Mouse (Mus musculus) neural tube, embryonic 15.5 days (tissue): ENCODE measurements around the gene Hoxb5. TPM values are rescaled to one million over a fixed set of nuclear protein-coding genes. Genes with fewer than 3 reads are reported as not detected.

ENCODE experiments used
- ATAC-seq: fragments of 200-750 bp; cut with Nextera tagmentation; 2 replicates; pipeline ENCODE4 v1.8.0; 2017; ENCODE audit warnings: mild to moderate bottlenecking, moderate TSS enrichment, moderate library complexity; ENCODE audit not compliant: low FRiP score
- H3K27ac ChIP-seq: fragments of 300-500 bp; sonication (generic); replicated peaks from 2 replicates; pipeline ENCODE4 v1.5.1; 2015; ENCODE audit warnings: mild to moderate bottlenecking, inconsistent platforms
- H3K27me3 ChIP-seq: fragments of 300-500 bp; sonication (generic); replicated peaks from 2 replicates; pipeline ENCODE4 v1.6.1; 2015; ENCODE audit warnings: inconsistent platforms
- H3K36me3 ChIP-seq: fragments of 300-500 bp; sonication (generic); 2 replicates; pipeline ENCODE4 v1.6.1; 2015; ENCODE audit warnings: inconsistent platforms
- H3K4me1 ChIP-seq: fragments of 300-500 bp; sonication (generic); 2 replicates; pipeline ENCODE4 v1.6.1; 2015; ENCODE audit warnings: inconsistent platforms
- H3K4me2 ChIP-seq: fragments of 300-500 bp; sonication (generic); 2 replicates; pipeline ENCODE4 v1.6.1; 2015; ENCODE audit warnings: inconsistent platforms, mild to moderate bottlenecking, moderate library complexity
- H3K4me3 ChIP-seq: fragments of 300-500 bp; sonication (generic); replicated peaks from 2 replicates; pipeline ENCODE4 v1.5.1; 2015; ENCODE audit warnings: mild to moderate bottlenecking, inconsistent platforms
- H3K9ac ChIP-seq: fragments of 300-500 bp; sonication (generic); replicated peaks from 2 replicates; pipeline ENCODE4 v1.6.1; 2015; ENCODE audit warnings: mild to moderate bottlenecking, inconsistent platforms
- H3K9me3 ChIP-seq: fragments of 300-500 bp; sonication (generic); replicated peaks from 2 replicates; pipeline ENCODE4 v1.6.1; 2016; ENCODE audit warnings: inconsistent platforms
- WGBS: fragments of 180-500 bp; shearing (Covaris S2); methylation state at CpG from one replicate; pipeline ENCODE4 v1.1.7; 2015; ENCODE audit warnings: mixed read lengths; 5-methylcytosine and 5-hydroxymethylcytosine counted together
- polyA plus RNA-seq: library from polyadenylated mRNA; unstranded; fragments of >200 nt; fragmentation: Nextera tagmentation; extraction: Ambion mirVana; gene quantifications from 2 replicates; pipeline ENCODE4 v1.2.1, GENCODE M21; 2015

The Hoxb5 gene
- polyA plus RNA-seq, 1 experiment from 2014 or later, result 106 TPM

DNA sequence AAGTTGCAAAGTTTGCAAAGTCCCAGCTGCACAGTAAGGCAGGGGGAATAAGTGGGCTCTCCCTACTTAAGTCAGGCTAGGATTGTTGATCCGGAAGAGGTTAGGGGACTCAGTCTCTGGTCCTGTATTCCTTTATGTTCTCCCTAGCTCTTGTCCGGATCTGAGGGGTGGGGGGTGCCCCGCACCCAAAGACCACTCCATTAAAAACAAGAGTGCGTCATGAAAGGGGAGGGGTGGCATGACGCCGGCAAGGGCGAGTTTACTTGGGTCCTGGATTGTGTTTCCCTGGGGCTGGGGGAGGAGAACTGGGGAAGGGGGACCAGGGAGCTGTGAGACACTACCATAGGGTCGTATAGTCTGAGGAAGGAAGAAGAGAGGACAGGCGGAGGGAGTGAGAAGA, 3.4 kb upstream of the Hoxb5 start:
- under 1% methylated on average over 9 of the region's 9 CpGs for WGBS
- Histone ChIP-seq H3K36me3 (no peaks in the 10 kb centered on the region), H3K27me3 (no peaks in the 10 kb centered on the region), H3K27ac (peak overlapping the region; percentile 99), H3K4me3 (peak overlapping the region; percentile 60), H3K9ac (peak overlapping the region; percentile 83), H3K4me2 (peak overlapping the region; percentile 87), H3K9me3 (no peaks in the 10 kb centered on the region), H3K4me1 (peaks cover 62% of the 10 kb centered on the region)
- ATAC-seq, result no peak

DNA sequence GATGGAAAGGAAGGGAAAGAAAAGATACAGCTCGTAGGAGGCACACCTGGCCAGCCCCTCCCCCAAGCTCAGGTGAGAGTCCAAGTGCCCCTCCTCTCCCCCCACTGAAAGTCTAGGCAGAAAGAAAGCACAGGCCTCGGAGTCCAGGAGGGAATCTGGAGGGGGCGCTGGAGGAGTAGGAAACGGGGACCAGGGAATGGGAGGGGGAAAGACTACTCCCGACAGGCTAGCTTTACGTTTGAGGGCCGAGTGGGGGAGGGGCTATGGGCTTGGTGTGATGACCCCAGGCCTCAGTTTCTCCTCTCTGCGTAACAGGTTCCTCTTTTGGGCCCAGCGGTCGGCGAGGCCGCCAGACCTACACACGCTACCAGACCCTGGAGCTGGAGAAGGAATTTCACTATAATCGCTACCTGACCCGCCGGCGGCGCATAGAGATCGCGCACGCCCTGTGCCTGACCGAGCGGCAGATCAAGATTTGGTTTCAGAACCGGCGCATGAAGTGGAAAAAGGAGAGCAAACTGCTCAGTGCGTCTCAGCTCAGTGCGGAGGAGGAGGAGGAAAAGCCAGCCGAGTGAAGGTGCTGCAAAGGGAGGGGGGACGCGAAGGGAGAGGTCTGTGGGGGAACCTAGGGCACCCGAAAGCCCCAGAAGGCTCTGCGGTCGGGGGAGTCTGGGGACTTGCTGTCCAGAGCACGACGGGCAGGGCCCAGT, 2.6 kb upstream of the Hoxb5 start:
- Histone ChIP-seq H3K4me2 (peak overlapping the region; percentile 87), H3K27me3 (no peaks in the 10 kb centered on the region), H3K9ac (peak overlapping the region; percentile 83), H3K27ac (peak overlapping the region; percentile 99), H3K9me3 (no peaks in the 10 kb centered on the region), H3K36me3 (no peaks in the 10 kb centered on the region), H3K4me1 (peaks cover 67% of the 10 kb centered on the region), H3K4me3 (peak overlapping the region; percentile 60)
- ATAC-seq, result no peak
- 3% methylated on average over 35 of the region's 35 CpGs for WGBS

DNA sequence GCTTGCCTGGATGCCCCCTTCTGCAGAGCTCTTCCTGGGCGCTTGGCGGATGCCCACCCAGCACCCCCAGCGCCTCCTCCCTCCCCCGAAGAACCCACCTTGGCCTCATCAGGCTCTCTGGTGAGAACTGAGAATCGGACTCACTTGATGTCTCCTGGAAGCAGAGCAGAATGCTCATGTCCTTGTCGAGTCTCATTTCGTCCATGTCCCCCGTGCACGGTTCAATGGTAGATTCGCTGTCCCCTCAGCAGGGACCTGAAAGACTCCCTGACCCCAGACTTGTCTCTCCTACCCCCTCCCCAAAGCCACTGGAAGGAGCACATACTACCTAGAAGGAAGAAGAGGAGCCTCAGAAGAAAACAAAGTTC, 2.1 kb upstream of the Hoxb5 start:
- H3K4me2 ChIP-seq, result peak overlapping the region; percentile 87
- no peaks in the 10 kb centered on the region for H3K27me3 ChIP-seq
- peaks cover 69% of the 10 kb centered on the region for H3K4me1 ChIP-seq
- no peaks in the 10 kb centered on the region for H3K9me3 ChIP-seq
- WGBS, result 4% methylated on average over 10 of the region's 10 CpGs
- no peaks in the 10 kb centered on the region for H3K36me3 ChIP-seq
- peak overlapping the region; percentile 60 for H3K4me3 ChIP-seq
- ATAC-seq, result no peak
- peak overlapping the region; percentile 99 for H3K27ac ChIP-seq
- peak overlapping the region; percentile 83 for H3K9ac ChIP-seq

DNA sequence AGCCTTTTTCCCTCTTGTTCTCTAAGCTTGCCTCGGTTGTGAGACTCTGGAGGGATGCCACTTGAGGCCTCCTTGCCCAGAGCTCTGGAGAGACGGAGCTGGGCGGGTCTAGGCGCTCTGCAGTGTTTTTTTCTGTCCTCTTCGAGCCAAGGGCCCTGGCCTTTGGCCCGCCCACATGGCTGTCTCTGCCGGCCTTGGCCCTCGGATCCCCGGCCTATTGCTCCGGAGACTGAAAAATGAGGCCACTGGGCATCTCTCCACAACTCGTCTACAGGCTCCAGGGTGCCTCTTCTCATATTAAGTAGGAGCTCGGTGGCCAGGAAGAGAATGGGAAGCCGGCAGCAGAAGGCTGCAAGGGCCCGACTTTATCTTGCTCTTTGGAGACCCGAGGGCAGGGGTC, 1.3 kb upstream of the Hoxb5 start:
- peak overlapping the region; percentile 99 for H3K27ac ChIP-seq
- no peaks in the 10 kb centered on the region for H3K36me3 ChIP-seq
- H3K9me3 ChIP-seq, result no peaks in the 10 kb centered on the region
- peak overlapping the region; percentile 83 for H3K9ac ChIP-seq
- no peaks in the 10 kb centered on the region for H3K27me3 ChIP-seq
- H3K4me1 ChIP-seq, result peaks cover 70% of the 10 kb centered on the region
- ATAC-seq, result peak; percentile 12; the same call in 1 of the 2 replicates
- H3K4me3 ChIP-seq, result peak overlapping the region; percentile 60
- WGBS, result 4% methylated on average over 15 of the region's 15 CpGs
- H3K4me2 ChIP-seq, result peak overlapping the region; percentile 87

DNA sequence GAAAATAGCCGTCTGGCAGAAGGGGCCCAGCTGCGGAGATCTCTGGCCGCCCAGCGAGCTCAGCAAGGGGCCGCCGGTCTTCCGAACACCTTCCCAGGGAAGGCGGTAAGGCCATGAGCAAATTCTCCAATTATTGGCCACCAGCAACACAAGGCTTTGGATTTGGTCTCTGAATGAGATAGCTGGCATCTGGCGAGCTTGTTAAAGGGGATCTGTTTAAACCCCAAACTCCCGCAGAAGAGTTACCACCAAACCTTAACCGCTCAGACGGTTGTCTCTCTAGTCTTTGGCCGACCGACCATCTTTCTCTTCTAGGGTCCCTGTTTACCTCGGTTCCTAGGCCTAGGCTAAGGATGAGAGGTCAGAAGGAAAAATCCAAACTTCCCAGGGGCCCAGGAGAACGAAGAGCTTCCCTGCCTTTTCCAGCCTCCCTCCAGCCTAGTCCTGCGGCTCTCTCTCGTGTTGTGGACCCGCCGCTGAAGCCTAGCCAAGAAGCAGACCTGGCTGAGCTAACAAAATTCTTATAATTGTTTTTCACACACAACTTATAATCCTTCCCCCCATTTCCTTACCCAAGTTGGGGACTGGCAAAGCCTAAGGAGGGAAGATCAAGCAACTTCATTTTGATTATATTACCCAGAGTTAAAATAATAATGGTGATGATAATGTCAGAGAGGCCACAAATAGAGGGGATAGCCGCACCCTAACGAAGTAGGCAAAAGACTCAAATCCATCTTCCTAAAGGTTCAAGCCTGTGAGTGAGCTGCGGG, 570 bp upstream of the Hoxb5 start:
- Histone ChIP-seq H3K4me2 (peak overlapping the region; percentile 87), H3K27me3 (no peaks in the 10 kb centered on the region), H3K9me3 (no peaks in the 10 kb centered on the region), H3K9ac (peak overlapping the region; percentile 83), H3K27ac (peak overlapping the region; percentile 99), H3K4me1 (peaks cover 70% of the 10 kb centered on the region), H3K36me3 (no peaks in the 10 kb centered on the region), H3K4me3 (peak overlapping the region; percentile 60)
- 6% methylated on average over 23 of the region's 23 CpGs for WGBS
- ATAC-seq, result no peak

DNA sequence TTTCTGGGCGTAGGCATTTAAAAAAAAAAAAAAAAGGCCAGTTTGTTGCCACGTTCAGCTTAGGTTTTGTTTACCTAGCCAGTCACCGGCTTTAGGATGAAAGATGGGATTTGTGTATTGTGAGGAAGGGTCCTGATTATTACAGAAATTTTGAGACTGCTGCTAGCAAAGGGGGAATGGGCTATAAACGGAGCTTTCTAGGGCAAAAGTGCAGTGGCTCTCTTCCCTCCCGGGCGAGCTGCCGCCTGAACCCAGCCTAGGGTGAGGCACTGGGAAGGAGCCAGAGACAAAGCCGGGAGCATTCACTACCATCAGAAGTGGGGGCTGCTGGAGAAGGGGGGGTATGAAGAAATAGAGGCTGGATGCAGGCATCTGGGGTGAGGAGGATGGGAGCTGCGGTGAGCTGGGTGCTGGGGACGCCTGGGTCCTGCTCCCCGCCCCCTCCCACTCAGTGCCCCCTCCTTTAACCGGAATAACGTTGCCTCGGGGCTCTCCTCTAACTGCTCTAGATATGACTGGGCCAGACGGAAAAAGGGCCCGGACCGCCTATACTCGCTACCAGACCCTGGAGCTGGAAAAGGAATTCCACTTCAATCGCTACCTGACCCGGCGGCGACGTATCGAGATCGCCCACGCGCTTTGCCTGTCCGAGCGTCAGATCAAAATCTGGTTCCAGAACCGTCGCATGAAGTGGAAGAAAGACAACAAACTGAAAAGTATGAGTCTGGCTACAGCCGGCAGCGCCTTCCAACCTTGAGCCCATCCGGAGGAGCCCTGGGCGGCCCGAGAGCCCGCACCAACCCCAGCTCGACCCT, 1.5 kb downstream of the Hoxb5 start:
- H3K9ac ChIP-seq, result peak overlapping the region; percentile 83
- H3K4me3 ChIP-seq, result peak overlapping the region; percentile 60
- peaks cover 83% of the 10 kb centered on the region for H3K4me1 ChIP-seq
- H3K27me3 ChIP-seq, result no peaks in the 10 kb centered on the region
- peak overlapping the region; percentile 99 for H3K27ac ChIP-seq
- peak overlapping the region; percentile 87 for H3K4me2 ChIP-seq
- no peaks in the 10 kb centered on the region for H3K36me3 ChIP-seq
- H3K9me3 ChIP-seq, result no peaks in the 10 kb centered on the region
- WGBS, result 2% methylated on average over 38 of the region's 38 CpGs
- ATAC-seq, result no peak

DNA sequence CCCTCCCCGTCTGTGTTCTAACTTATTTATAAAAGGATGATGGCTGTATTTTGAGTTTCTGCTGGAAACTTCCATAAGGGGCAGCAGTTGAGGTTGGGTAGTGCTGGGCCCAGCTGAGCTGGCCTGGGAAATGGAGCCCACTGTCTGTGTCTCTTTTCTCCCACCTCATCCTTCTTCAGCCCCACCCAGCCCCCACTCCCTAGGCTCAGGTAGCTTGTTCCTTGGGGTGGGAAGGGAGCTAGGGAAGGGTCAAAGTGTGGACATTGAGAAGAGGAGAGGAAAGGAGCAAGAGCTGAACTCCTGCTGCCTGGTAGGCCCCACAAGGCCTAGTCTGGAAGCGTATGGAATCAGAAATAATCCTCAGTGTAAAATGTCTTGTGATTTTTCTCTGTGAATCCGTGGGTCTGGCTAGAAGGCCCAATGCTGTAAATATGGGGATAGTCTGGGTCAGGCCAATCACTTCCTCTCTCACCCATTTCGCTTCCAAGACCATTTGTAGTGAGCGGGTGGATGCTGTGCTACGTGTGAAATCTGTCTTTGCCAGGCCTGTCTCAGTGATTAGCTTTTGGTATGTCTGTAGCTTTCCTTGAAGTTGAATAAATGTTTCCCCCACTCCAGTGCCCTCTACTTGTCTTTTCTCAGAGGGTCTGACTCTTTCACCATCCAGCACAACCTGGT, 2.5 kb downstream of the Hoxb5 start:
- peak overlapping the region; percentile 60 for H3K4me3 ChIP-seq
- peaks cover 89% of the 10 kb centered on the region for H3K4me1 ChIP-seq
- peak overlapping the region; percentile 87 for H3K4me2 ChIP-seq
- no peaks in the 10 kb centered on the region for H3K36me3 ChIP-seq
- WGBS, result 13% methylated on average over 6 of the region's 6 CpGs
- no peaks in the 10 kb centered on the region for H3K27me3 ChIP-seq
- H3K9ac ChIP-seq, result peak overlapping the region; percentile 83
- H3K27ac ChIP-seq, result peak overlapping the region; percentile 99
- no peak for ATAC-seq
- no peaks in the 10 kb centered on the region for H3K9me3 ChIP-seq

DNA sequence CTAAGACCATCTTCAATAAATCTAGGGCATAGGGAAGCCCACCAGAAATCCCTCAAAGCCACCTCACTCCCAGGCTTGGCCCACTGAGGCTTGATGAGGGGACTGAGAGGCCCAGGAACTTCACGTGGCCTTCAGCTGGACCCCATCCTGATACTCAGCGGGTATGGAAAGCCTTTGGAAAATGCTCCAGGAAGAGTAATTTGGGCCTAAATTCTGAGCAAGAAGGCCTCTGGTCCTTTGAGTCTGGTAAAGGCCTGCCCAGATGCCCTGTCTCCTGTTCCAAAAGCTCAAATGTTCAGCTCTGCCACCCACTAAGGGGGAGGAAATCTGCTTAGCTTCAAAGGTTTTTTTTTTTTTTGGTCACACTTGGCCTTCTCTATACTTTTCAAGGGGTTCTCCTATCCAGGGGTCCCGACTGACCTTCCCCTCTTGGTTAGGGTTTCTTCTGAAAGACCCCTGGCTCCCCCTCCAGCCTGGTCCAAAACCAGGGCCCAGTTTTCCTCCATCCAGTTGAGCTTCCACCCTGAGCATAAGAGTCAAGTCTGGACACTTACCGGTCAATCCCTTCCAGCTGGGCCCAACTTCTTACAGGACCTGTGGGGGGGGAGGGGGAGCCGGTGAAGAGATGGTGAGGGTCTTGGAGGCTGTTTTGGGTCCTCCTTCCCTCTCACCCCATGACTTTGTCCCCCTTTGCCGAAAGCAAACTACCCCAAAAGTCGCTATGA, 3.2 kb downstream of the Hoxb5 start:
- no peak for ATAC-seq
- H3K4me1 ChIP-seq, result peaks cover 91% of the 10 kb centered on the region
- peak overlapping the region; percentile 60 for H3K4me3 ChIP-seq
- H3K9me3 ChIP-seq, result no peaks in the 10 kb centered on the region
- H3K27me3 ChIP-seq, result no peaks in the 10 kb centered on the region
- H3K36me3 ChIP-seq, result no peaks in the 10 kb centered on the region
- peak overlapping the region; percentile 99 for H3K27ac ChIP-seq
- WGBS, result 7% methylated on average over 7 of the region's 7 CpGs
- peak overlapping the region; percentile 83 for H3K9ac ChIP-seq
- H3K4me2 ChIP-seq, result peak overlapping the region; percentile 87

DNA sequence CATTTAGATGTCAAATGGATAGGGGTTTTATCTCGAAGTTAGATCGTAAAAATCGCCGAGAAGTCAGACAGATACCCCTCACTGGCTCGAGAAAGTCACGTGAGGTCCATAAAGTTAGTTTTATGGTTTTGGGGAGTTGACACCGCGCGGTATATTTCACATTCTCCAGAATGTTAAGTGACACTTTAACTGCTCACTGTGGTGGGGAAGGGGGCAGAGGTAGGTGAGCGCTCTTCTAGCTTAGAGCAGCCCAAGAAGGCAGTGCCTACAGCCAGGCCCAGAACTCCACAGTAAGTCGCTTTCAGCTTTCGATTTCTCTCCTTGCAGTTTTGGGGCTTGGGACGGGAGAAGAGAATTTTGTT, 3.8 kb downstream of the Hoxb5 start:
- H3K4me2 ChIP-seq, result peak overlapping the region; percentile 87
- WGBS, result 6% methylated on average over 13 of the region's 13 CpGs
- H3K4me3 ChIP-seq, result peak overlapping the region; percentile 60
- peak overlapping the region; percentile 83 for H3K9ac ChIP-seq
- ATAC-seq, result peak; percentile 45
- H3K27ac ChIP-seq, result peak overlapping the region; percentile 99
- H3K36me3 ChIP-seq, result no peaks in the 10 kb centered on the region
- peaks cover 91% of the 10 kb centered on the region for H3K4me1 ChIP-seq
- H3K9me3 ChIP-seq, result no peaks in the 10 kb centered on the region
- no peaks in the 10 kb centered on the region for H3K27me3 ChIP-seq

DNA sequence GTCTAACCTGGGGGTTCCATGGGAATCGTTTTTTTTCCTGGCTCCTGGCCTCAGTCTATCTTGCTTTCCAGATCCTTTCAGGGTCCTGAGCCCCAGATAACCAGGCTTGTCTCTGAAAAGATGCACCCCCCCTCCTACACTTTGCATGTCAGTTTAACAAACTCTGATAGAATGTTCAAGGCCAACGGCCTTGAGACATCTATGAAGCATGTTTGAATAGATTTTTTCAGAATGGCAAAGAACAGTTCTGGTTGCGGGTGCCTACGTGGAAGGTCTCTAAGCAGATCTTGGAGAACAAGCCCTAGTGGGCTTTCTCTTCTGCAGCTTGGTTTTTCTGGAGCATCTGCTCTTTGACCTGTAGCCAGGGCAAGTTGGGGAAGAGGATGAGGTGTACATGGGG, 5.6 kb downstream of the Hoxb5 start:
- WGBS, result 2% methylated on average over 4 of the region's 4 CpGs
- Histone ChIP-seq H3K27ac (peak overlapping the region; percentile 99), H3K9ac (peak overlapping the region; percentile 83), H3K4me3 (peak overlapping the region; percentile 60), H3K27me3 (no peaks in the 10 kb centered on the region), H3K9me3 (no peaks in the 10 kb centered on the region), H3K36me3 (no peaks in the 10 kb centered on the region), H3K4me1 (peaks cover 95% of the 10 kb centered on the region), H3K4me2 (peak overlapping the region; percentile 87)
- ATAC-seq, result no peak

DNA sequence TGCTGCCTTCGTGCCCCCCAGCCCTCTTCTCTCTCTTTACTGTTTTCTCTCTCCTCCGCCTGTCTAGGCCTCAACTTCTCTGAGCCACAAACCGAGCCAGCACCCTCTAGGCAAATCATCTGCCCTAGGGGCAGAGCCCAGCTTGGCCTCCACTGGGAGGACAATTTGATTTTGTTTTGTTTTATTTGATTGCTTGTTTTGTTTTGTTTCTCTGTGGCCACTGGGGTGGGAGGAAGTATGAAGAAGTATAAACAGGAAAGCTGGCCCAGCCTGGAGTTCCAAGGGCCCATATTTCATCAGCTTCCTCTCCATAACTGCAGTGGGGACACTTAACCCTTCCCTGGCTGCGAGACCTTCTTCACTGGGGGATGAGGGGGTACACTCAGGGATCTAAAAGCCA, 6.2 kb downstream of the Hoxb5 start:
- Histone ChIP-seq H3K4me3 (peak overlapping the region; percentile 60), H3K4me1 (peaks cover 97% of the 10 kb centered on the region)
- ATAC-seq, result no peak

More for the DNA sequence above, 6.2 kb downstream of the Hoxb5 start:
- Histone ChIP-seq H3K27me3 (no peaks in the 10 kb centered on the region), H3K9me3 (no peaks in the 10 kb centered on the region), H3K36me3 (no peaks in the 10 kb centered on the region), H3K4me2 (peak overlapping the region; percentile 87), H3K9ac (peak overlapping the region; percentile 83), H3K27ac (peak overlapping the region; percentile 99)
- WGBS, result 2% methylated on average over 4 of the region's 4 CpGs
